Mouse (Mus musculus) myocyte (in vitro differentiated cells): ENCODE measurements at regions not wholly inside any gene's neighbourhood (a gene's known extent, or its start where the extent isn't known, plus 50 kb on each side); places are given as distances from the start of the nearest gene placed in this dataset.

Experiments used
- E2F4 ChIP-seq: IDR thresholded peaks from one replicate; pipeline ENCODE4 v1.6.1; 2011; ENCODE audit warnings: mild to moderate bottlenecking, control low read depth, moderate library complexity; ENCODE audit not compliant: insufficient read depth
- MYOD1 ChIP-seq, 3 experiments: IDR thresholded peaks; one replicate each; pipeline ENCODE4 v1.6.1; 2011; ENCODE audit warnings: control low read depth in 2 of 3, low read depth in 2 of 3, mild to moderate bottlenecking in 2 of 3, moderate library complexity in 1 of 3; ENCODE audit not compliant: insufficient read length in 2 of 3, control insufficient read depth in 1 of 3
- MYOG ChIP-seq, 3 experiments: IDR thresholded peaks; one replicate each; pipeline ENCODE4 v1.6.1; 2011; ENCODE audit warnings: control low read depth in 2 of 3, low read depth in 2 of 3, mild to moderate bottlenecking in 2 of 3; ENCODE audit not compliant: insufficient read length in 2 of 3, control insufficient read depth in 1 of 3, insufficient read depth in 1 of 3
- POLR2A ChIP-seq: IDR thresholded peaks from one replicate; pipeline ENCODE4 v1.6.1; 2011; ENCODE audit warnings: low read depth, mild to moderate bottlenecking, control low read depth, moderate library complexity; ENCODE audit not compliant: insufficient read length
- REST ChIP-seq: IDR thresholded peaks from one replicate; pipeline ENCODE4 v1.6.1; 2011; ENCODE audit warnings: mild to moderate bottlenecking, control low read depth, moderate library complexity; ENCODE audit not compliant: insufficient read depth, insufficient read length
- TCF12 ChIP-seq: IDR thresholded peaks from one replicate; pipeline ENCODE4 v1.6.1; 2011; ENCODE audit warnings: mild to moderate bottlenecking, control low read depth; ENCODE audit not compliant: poor library complexity, insufficient read depth, severe bottlenecking
- TCF3 ChIP-seq: IDR thresholded peaks from one replicate; pipeline ENCODE4 v1.6.1; 2011; ENCODE audit warnings: low read depth, control low read depth; ENCODE audit not compliant: insufficient read length
- USF1 ChIP-seq: IDR thresholded peaks from one replicate; pipeline ENCODE4 v1.6.1; 2011; ENCODE audit warnings: low read depth, mild to moderate bottlenecking, control low read depth, moderate library complexity

DNA sequence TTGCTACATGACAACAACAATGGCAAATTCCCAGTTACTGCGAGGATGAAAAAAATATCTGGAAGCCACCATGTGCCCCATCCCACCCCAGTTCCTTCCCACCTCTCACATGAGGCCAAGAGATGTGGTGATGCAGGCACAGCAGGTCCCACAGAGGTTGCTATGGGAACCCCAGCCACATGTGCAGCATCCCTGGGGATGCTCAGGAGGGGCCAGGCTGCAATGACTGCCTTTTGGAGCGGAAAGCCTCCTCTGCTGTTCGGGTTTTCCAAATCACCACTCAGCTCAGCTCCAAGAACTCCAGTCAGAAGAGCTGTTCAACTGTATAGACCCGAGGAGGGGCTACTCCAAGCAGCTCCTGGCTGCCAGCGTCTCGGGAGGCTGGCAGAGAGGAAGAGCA is 68.0 kb upstream of the Glce start:
- no peak for TF ChIP-seq TCF3
- TF ChIP-seq POLR2A: no peak
- TF ChIP-seq E2F4: no peak
- TF ChIP-seq TCF12: no peak
- TF ChIP-seq MYOD1 (IDR thresholded peaks at IDR 0.05; ENCODE audit: control insufficient read depth in 1 of 3, insufficient read length in 2 of 3, low read depth in 2 of 3): no peak
- TF ChIP-seq REST: no peak
- TF ChIP-seq MYOG (IDR thresholded peaks at IDR 0.05; ENCODE audit: control insufficient read depth in 1 of 3, insufficient read depth in 1 of 3, insufficient read length in 2 of 3, low read depth in 2 of 3): no peak
- no peak for TF ChIP-seq USF1
